Mouse (Mus musculus): ENCODE measurements around the gene Gm11492. TPM values are rescaled to one million over a fixed set of nuclear protein-coding genes. Genes with fewer than 3 reads are reported as not detected.

Gm11492 gene
- polyA plus RNA-seq, 1 experiment from 2014 or later, result not detected

DNA sequence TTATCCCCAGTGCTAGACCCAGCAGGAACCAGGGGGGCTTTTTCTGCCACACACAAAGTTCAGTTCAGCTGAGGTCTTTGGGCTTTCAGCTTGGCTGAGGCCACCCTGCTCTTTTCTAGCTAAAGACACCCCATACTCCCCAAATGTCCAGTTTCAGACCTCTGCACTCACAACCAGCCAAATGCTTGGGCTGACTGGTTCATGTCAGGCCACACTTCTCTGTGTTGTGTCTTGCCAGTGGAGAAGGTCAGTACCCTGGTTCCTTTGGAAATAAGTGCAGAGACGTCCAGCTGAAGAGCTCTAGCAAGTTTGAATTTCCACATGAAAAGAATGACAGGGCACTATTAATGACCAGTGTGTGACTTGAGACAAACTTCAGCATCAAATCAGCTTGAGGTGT is 13.3 kb downstream of the Gm11492 start:
- Histone ChIP-seq H3K4me2 (peak overlapping the region; percentile 93), H3K27me3 (replicated peaks) (no peaks in the 10 kb centered on the region), H3K9me3 (no peaks in the 10 kb centered on the region), H3K9ac (peak overlapping the region; percentile 81; the same call in 1 of the 2 replicates), H3K4me3 (no peak overlapping the region), H3K36me3 (no peaks in the 10 kb centered on the region), H3K4me1 (peaks cover 52% of the 10 kb centered on the region), H3K27ac (replicated peaks) (peak overlapping the region; percentile 72)
- ATAC-seq (ENCODE audit: extremely low read depth, insufficient number of reproducible peaks, low FRiP score, low TSS enrichment), result no peak
- 25% methylated on average over 1 of the region's 1 CpGs for WGBS

- H3K27ac ChIP-seq (replicated peaks), result no peak overlapping the region
- WGBS, result 60% methylated on average over 10 of the region's 10 CpGs
- H3K9ac ChIP-seq, result no peak overlapping the region
Observed at GRCm38 (mm10) chr11:87580543-87581085, 14.2 kb downstream of the Gm11492 start.

DNA sequence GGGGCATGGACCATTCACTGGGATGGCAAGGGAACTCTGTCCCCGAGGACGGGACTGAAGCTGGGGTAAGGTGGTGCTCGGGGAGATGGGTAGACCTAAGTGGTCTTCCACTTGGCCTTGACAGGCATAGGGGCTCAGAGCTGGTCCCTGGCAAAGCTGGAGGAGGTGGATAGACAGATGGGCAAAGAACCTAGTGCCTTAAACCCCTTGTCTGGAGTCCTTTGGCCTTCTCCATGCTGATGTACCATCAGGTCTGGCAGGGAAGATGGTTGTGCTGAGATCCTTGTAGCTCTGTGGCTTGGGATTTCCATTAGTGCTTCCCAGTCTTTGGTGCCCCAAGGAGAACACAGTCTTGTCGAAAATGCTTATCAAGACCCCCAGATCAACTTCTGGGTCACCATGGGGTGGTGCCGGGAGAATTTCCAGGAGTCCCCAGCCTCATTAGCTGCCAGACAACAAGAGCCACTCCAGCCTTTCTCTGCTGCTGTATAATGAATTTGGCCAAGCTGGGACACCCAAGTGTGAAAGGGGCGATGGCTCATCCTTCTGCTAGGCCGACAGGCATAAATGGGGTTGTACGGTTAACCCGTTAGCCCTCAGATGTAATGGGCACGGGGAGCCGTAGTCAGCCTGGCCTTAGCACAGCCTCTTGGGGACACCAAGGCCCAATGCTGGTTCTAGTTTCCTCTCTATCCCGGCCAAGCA is 14.9 kb downstream of the Gm11492 start:
- H3K4me3 ChIP-seq, result no peak overlapping the region
- H3K9me3 ChIP-seq, result no peaks in the 10 kb centered on the region
- no peaks in the 10 kb centered on the region for H3K27me3 ChIP-seq (replicated peaks)
- H3K27ac ChIP-seq (replicated peaks), result no peak overlapping the region
- no peaks in the 10 kb centered on the region for H3K36me3 ChIP-seq
- 74% methylated on average over 12 of the region's 12 CpGs for WGBS
- no peak overlapping the region for H3K9ac ChIP-seq
- peaks cover 55% of the 10 kb centered on the region for H3K4me1 ChIP-seq
- ATAC-seq (ENCODE audit: extremely low read depth, insufficient number of reproducible peaks, low FRiP score, low TSS enrichment), result no peak
- no peak overlapping the region for H3K4me2 ChIP-seq

More at GRCm38 (mm10) chr11:87580543-87581085, 14.2 kb downstream of the Gm11492 start:
- H3K4me2 ChIP-seq, result no peak overlapping the region
- ATAC-seq (ENCODE audit: extremely low read depth, insufficient number of reproducible peaks, low FRiP score, low TSS enrichment), result no peak
- no peaks in the 10 kb centered on the region for H3K27me3 ChIP-seq (replicated peaks)
- no peak overlapping the region for H3K4me3 ChIP-seq
- H3K9me3 ChIP-seq, result no peaks in the 10 kb centered on the region
- H3K4me1 ChIP-seq, result peaks cover 55% of the 10 kb centered on the region
- no peaks in the 10 kb centered on the region for H3K36me3 ChIP-seq

GRCm38 (mm10) chr11:87581933-87582710 is 15.7 kb downstream of the Gm11492 start:
- no peak for ATAC-seq (ENCODE audit: extremely low read depth, insufficient number of reproducible peaks, low FRiP score, low TSS enrichment)
- H3K4me2 ChIP-seq, result no peak overlapping the region
- no peaks in the 10 kb centered on the region for H3K9me3 ChIP-seq
- no peaks in the 10 kb centered on the region for H3K27me3 ChIP-seq (replicated peaks)
- no peak overlapping the region for H3K4me3 ChIP-seq
- WGBS, result 72% methylated on average over 8 of the region's 8 CpGs
- no peak overlapping the region for H3K27ac ChIP-seq (replicated peaks)
- no peaks in the 10 kb centered on the region for H3K36me3 ChIP-seq
- no peak overlapping the region for H3K9ac ChIP-seq
- H3K4me1 ChIP-seq, result peaks cover 53% of the 10 kb centered on the region

DNA sequence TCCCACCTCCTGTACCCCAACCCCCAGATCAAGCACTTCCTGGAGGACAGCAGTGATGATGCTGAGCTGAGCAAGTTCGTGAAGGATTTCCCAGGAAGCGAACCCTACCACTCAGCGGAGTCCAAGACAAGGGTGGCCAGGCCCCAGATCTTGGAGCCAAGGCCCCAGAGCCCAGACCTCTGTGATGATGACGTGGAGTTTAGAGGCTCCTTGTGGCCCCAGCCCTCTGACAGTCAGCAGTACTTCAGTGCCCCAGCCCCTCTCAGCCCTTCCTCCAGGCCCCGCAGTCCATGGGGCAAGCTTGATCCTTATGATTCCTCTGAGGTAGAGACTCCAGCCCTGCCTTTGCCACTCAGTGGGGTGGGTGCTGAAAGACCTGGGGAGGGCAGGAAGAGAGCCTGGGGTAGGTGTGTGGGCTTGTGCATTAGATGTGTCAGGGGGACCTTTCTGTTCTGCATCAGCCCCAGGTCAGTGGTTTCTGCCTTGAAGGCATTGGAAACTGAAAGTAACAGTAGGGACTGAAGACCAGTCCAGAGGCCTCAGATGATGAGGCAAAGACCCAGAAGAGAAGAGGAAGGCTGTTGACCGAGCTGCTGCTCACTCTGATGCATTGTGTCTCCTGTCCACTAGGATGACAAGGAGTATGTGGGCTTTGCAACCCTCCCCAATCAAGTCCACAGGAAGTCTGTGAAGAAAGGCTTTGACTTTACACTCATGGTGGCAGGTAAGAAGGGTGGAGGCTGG is 17.0 kb downstream of the Gm11492 start:
- 77% methylated on average over 6 of the region's 6 CpGs for WGBS
- H3K36me3 ChIP-seq, result no peaks in the 10 kb centered on the region
- no peaks in the 10 kb centered on the region for H3K27me3 ChIP-seq (replicated peaks)
- no peak for ATAC-seq (ENCODE audit: extremely low read depth, insufficient number of reproducible peaks, low FRiP score, low TSS enrichment)
- H3K4me3 ChIP-seq, result no peak overlapping the region
- peaks cover 39% of the 10 kb centered on the region for H3K4me1 ChIP-seq
- H3K4me2 ChIP-seq, result no peak overlapping the region
- H3K27ac ChIP-seq (replicated peaks), result no peak overlapping the region
- H3K9ac ChIP-seq, result no peak overlapping the region
- H3K9me3 ChIP-seq, result no peaks in the 10 kb centered on the region

GRCm38 (mm10) chr11:87584711-87585505 is 18.5 kb downstream of the Gm11492 start:
- no peak for ATAC-seq (ENCODE audit: extremely low read depth, insufficient number of reproducible peaks, low FRiP score, low TSS enrichment)
- 70% methylated on average over 10 of the region's 10 CpGs for WGBS
- Histone ChIP-seq H3K4me1 (peaks cover 32% of the 10 kb centered on the region), H3K9ac (no peak overlapping the region), H3K27me3 (replicated peaks) (no peaks in the 10 kb centered on the region), H3K36me3 (no peaks in the 10 kb centered on the region), H3K27ac (replicated peaks) (peak overlapping the region; percentile 67), H3K9me3 (no peaks in the 10 kb centered on the region), H3K4me2 (no peak overlapping the region), H3K4me3 (no peak overlapping the region)

- Histone ChIP-seq H3K36me3 (no peaks in the 10 kb centered on the region), H3K4me2 (no peak overlapping the region), H3K4me1 (peaks cover 32% of the 10 kb centered on the region), H3K9ac (no peak overlapping the region), H3K27me3 (replicated peaks) (no peaks in the 10 kb centered on the region), H3K27ac (replicated peaks) (no peak overlapping the region), H3K9me3 (no peaks in the 10 kb centered on the region), H3K4me3 (no peak overlapping the region)
- WGBS, result 86% methylated on average over 5 of the region's 5 CpGs
- ATAC-seq (ENCODE audit: extremely low read depth, insufficient number of reproducible peaks, low FRiP score, low TSS enrichment), result no peak
Observed at GRCm38 (mm10) chr11:87587211-87587874, 20.9 kb downstream of the Gm11492 start.

GRCm38 (mm10) chr11:87589605-87590004 is 23.2 kb downstream of the Gm11492 start:
- Histone ChIP-seq H3K4me1 (peaks cover 44% of the 10 kb centered on the region), H3K27ac (replicated peaks) (no peak overlapping the region), H3K9ac (peak overlapping the region; percentile 97), H3K27me3 (replicated peaks) (no peaks in the 10 kb centered on the region), H3K4me3 (peak overlapping the region; percentile 88), H3K4me2 (peak overlapping the region; percentile 86), H3K9me3 (no peaks in the 10 kb centered on the region), H3K36me3 (peaks cover 10% of the 10 kb centered on the region)
- no peak for ATAC-seq (ENCODE audit: extremely low read depth, insufficient number of reproducible peaks, low FRiP score, low TSS enrichment)
- 93% methylated on average over 8 of the region's 8 CpGs for WGBS

GRCm38 (mm10) chr11:87590841-87591525 is 24.5 kb downstream of the Gm11492 start:
- Histone ChIP-seq H3K36me3 (peaks cover 12% of the 10 kb centered on the region), H3K9me3 (no peaks in the 10 kb centered on the region), H3K27ac (replicated peaks) (peak overlapping the region; percentile 97), H3K27me3 (replicated peaks) (no peaks in the 10 kb centered on the region), H3K4me2 (peak overlapping the region; percentile 86), H3K9ac (peak overlapping the region; percentile 97), H3K4me1 (peaks cover 44% of the 10 kb centered on the region), H3K4me3 (peak overlapping the region; percentile 88)
- WGBS, result 1% methylated on average over 25 of the region's 25 CpGs
- no peak for ATAC-seq (ENCODE audit: extremely low read depth, insufficient number of reproducible peaks, low FRiP score, low TSS enrichment)

Data from heart, embryonic 13.5 days (tissue).